Mouse (Mus musculus): ENCODE results near the gene Oscp1.

- no peak for TF ChIP-seq CTCF (IDR thresholded peaks at IDR 0.05; ENCODE audit: extremely low read depth, insufficient read depth, insufficient read length, insufficient replicate concordance)
- no peak for TF ChIP-seq POLR2A (IDR thresholded peaks at IDR 0.05; ENCODE audit: low read depth, low read length)
These were observed 9.2 kb downstream of the Oscp1 start for GRCm38 (mm10) chr4:126067401-126068077.
